Mouse (Mus musculus) G1E (cell line): ENCODE data around the gene Stoml1.

Experiments
- CTCF ChIP-seq: IDR thresholded peaks from 2 replicates; pipeline ENCODE4 v1.5.1; 2012; ENCODE audit warnings: low read depth, low read length, inconsistent platforms, mixed read lengths
- GATA1 ChIP-seq: IDR thresholded peaks from 2 replicates; pipeline ENCODE4 v1.6.1; 2012; ENCODE audit warnings: borderline replicate concordance, low read length, inconsistent platforms, mixed read lengths

- no peak for TF ChIP-seq CTCF
- no peak for TF ChIP-seq GATA1
These were observed 9.3 kb upstream of the Stoml1 start for GRCm38 (mm10) chr9:58243696-58244095.
